Mouse (Mus musculus): Measurements from ENCODE around the gene Nt5dc2.

Gene Nt5dc2

DNA sequence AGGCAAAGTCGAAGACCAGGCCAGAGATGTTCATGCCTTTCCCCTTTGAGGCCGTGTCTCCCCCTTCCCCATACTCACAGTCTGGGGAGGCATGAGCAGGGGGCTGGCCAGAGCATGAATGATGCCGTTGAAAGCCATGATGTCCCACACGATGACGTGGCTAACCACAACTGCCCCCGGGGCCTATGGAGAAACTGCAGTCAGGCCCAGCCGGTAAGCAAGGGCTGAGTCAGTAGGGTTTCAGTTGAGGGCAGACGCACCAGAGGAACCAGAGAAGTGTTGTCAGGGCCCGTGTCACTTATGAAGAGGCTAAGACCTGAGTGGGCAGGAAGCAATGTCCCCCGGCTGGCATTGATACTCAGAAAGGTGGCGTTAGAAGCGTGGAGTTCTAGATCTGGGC lies 8.8 kb downstream of the Nt5dc2 start:
- no peak for TF ChIP-seq GATA4 (IDR thresholded peaks at IDR 0.05; ENCODE audit: insufficient replicate concordance, low read length)

DNA sequence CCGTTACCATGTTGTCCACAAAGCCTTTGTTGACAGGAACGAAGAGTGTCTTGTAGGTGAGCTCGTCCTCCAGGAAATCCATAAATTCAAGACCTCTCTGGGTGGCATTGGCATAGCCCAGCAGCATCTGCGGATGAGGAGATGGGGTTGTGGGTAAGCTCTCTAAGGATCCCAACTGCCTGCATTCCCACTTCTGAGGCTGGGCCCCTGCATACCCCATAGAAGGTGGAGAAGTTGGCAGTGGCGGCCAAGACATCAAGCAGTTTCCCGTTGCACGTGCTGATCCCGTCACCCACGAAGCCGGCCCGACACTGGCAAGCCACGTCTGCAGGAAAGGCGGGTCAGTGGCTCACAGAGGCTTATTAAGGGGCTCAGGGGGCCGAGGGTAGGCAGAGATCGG lies 9.3 kb downstream of the Nt5dc2 start:
- TF ChIP-seq GATA4 (IDR thresholded peaks at IDR 0.05; ENCODE audit: insufficient replicate concordance, low read length), result no peak

DNA sequence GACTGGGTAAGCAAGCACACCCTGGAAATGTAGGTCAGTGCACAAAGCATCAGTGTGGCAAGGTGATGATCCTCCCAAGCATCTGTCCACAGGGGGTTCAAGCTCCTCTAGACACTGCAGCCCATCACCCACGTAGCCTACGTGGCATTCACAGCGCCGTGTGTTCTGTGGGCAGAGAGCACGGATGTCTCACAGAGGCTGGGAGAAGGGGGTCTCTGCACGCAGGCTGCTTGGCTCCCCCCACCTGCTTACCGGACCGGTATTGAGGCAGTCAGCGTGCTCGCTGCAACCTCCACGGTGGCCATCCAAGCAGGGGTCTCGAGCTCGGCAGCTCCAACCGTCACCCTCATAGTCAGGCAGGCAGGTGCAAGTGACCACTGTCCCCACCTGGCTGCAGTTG lies 10.2 kb downstream of the Nt5dc2 start:
- no peak for TF ChIP-seq GATA4 (IDR thresholded peaks at IDR 0.05; ENCODE audit: insufficient replicate concordance, low read length)

DNA sequence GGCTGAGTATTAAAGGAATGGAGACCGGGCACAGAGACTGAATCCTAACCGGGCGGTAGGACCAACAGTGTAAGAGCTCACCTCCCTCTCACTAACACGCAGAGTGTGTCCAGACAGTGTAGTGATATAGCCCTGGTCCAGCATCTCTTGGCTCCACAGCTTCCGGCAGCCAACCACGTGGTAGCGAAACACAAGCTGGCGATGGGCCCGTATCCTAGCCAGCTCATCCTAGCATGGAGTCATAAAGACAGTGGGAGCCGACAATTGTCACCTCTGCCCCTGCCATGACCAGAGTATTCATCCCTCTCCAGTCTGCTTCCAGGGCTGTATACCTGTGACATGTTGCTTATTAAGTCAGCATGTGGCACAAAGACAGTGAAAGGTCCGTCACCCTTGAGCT lies 14.8 kb downstream of the Nt5dc2 start:
- no peak for TF ChIP-seq GATA4 (IDR thresholded peaks at IDR 0.05; ENCODE audit: insufficient replicate concordance, low read length)

DNA sequence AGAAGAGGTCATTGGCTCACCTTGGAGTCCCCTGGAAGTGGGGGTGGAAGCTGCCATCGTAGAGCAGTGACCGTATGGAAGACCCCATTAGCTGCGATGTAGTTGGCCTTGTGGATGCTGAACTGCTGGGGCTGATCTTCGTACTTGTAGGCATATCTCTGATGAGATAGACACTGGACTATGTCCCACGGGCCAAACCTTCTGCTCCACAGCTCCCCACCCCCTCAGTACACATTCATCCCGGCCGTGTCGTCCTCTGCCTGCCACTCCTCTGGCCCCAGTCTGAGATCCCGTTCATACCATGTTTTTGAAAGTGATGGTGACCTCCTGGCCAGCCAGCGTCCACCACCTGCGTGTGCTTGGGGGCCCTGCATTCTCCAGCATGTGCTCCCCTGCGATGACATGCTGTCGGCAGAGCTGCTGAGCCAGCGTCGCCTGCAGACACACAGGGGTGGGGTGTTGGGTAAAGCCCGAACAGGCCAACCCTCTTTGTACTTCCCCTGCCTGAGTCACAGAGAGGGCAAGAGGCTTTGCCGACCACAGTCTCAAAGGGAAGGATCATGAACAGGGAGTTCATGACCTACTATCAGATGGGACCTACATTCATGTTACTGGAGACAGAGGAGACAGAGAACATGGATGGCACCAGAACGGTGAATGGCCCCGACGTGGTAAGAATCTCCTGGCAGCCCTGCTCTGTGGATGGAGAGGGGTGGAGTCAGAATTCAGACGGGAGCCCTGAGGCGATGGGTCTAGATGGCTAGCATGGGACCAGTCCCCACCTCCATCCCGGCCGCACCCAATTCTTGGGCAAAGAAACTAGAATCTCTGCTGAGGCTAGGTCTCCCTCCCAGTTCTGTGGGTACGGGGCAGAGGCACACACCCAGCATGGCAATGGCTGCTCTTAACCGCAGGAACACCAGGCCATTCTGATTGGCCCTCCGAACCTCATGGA lies 29.6 kb downstream of the Nt5dc2 start:
- no peak for TF ChIP-seq GATA4 (IDR thresholded peaks at IDR 0.05; ENCODE audit: insufficient replicate concordance, low read length)

DNA sequence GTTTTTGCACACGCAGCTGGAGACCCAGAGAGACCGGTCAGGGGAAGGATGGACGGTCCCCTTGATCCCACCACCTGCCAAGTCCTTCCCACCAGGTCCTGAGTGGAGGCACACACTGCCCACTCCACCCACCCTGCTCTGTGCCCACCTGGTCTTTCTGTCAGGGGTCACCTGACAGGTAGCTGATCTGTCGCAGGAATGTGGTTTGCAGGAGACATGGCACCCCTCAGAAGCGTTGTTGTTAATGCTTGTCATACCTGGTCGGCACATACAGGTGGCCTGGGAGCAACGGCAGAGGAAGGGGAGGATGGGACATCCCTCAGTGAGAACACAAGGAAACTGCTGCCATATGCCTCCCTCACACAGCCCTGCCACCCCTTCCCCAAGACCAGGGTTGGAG lies 30.3 kb downstream of the Nt5dc2 start:
- TF ChIP-seq GATA4 (IDR thresholded peaks at IDR 0.05; ENCODE audit: insufficient replicate concordance, low read length), result no peak

DNA sequence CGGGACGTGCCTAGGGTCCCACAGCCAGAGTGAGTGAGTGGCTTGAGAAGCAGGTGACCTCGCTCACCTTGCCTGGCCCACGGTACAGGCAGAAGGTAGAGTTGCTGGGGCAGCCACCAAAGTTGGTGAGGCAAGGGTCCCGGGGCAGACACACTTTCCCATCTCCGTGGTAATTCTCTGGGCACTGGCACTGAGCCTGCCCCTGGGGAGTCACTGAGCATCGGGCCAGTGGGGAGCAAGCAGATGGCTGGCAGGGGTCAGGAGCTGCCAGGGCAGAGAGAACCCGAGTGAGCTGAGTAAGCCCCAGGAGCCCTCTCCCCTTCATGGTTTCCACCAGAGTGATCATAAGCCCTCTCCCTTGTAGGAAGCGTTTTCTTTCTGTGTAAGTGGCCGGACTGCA lies 30.8 kb downstream of the Nt5dc2 start:
- TF ChIP-seq GATA4 (IDR thresholded peaks at IDR 0.05; ENCODE audit: insufficient replicate concordance, low read length), result no peak

DNA sequence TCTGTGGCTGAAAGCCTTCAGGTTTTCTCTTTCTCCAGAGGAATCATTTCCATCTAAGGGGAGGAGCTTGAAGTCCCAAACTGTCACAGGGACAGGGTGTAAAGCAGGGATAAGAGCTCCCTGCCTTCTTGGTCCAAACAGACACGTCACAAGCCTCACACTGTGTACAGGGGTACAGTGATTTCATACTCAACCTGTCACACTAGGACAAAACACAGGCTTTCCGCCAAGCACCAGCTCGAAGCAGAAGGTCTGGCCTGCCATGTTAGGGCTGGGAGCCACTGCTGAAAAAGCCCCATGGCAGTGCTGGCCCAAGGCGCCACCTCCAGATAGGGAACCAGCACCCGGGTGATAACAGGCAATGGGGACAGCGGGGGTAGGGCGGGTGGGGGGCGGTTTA lies 33.2 kb downstream of the Nt5dc2 start:
- no peak for TF ChIP-seq GATA4 (IDR thresholded peaks at IDR 0.05; ENCODE audit: insufficient replicate concordance, low read length)

DNA sequence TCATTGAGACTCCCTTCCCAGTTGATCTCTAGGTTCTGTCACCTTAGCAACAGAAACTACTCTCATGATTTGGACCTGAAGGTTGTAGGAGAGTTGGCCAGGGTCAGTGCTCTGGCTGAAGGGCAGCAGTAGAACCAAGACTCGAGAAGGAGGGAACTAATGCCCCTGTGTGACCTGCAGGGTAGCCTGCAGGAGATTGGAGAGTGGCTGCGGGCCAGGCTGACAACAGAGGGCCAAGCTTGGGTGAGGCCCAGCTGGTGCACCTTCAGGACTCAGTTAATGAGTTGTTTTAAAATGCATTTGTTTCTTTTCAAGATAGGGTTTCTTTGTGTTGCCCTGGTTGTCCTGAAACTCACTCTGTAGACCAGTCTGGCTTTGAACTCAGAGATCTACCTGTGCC lies 34.2 kb downstream of the Nt5dc2 start:
- no peak for TF ChIP-seq GATA4 (IDR thresholded peaks at IDR 0.05; ENCODE audit: insufficient replicate concordance, low read length)

DNA sequence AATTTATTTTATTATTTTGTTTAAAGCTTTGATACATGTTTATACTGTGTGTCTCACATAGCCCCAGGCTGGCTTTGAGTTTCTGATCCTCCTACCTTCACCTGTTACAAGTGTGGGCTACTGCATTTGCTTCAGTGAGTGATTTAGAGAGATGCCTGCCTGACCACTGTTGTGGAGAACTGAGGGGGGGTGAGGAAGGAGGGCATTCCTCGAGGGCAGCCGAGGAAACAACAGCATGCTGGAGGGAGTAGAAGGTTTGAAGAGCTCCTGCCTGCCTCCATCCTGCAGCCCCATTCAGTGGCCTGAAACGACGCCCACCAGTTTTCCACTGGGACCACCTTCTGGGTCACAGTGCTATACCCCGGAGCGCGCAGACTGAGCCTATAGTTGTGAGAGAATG lies 34.6 kb downstream of the Nt5dc2 start:
- no peak for TF ChIP-seq GATA4 (IDR thresholded peaks at IDR 0.05; ENCODE audit: insufficient replicate concordance, low read length)

DNA sequence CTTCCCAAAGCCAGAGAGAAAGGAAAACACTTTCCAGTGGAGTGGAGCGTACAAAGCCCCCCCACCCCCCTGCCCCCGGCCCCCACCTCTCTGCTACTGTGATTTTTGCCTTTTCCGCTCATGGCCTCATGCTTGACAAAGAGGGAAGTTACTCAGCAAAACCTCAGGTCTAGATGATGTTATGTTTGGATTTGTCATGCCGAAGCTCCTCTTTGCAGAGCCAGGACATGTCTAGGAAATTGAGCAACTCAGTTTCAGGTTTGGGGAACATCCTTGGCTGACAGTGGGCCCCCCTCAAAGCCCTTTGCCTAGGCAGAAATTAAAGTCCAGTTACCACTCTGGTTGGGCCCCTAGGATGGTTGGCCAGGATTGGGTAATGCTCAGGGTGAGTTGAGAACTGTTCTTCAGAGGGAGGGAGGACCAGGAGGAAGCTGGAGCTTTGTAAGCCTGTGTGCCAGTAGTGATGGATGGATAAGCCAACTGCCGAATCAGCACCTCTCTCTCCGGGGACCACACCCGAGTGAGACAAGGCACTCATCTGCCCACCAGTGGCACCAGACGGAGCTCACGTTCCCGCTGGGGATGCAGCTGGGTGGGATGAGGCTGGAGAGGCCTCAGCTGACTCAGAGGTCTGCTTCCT lies 35.3 kb downstream of the Nt5dc2 start:
- no peak for TF ChIP-seq GATA4 (IDR thresholded peaks at IDR 0.05; ENCODE audit: insufficient replicate concordance, low read length)

DNA sequence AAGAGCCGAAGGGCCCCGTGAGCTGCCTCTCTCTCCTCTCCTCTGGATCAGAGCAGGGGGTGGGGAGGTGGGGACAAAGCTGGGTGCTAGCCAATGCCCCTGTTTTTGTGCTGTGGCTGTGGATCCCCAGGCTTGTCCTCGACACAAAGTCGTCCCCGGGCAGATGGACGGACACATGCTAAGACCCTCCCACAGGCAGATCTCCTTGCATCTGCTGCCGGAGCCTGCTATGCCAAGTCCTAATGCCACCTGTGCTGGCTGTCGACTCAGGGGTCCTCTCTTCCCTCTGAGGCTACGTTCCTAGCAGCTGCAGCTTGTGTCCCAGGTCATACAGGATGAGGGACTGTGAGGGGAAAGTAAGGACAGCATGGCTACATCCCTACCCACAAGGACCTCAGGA lies 36.0 kb downstream of the Nt5dc2 start:
- TF ChIP-seq GATA4 (IDR thresholded peaks at IDR 0.05; ENCODE audit: insufficient replicate concordance, low read length), result no peak

DNA sequence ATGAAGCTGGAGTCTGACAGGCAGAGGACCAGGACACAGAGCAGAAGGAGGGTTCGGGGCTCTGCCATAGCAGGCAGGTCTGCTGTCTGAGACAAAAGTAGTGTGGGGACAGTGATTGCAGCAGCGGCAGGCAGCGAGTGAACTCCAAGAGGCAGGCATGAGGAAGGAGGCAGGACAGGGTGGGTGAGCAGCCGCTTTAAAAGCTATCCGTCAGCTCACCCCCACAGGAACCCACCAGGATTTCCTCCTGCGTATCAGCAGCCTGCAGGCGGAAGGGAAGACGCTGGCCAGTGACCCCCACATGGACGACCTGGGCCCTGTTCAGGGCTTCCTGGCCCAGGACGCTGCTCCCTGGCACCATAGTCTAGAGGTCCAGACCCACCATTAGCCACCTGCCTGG lies 37.6 kb downstream of the Nt5dc2 start, which contains the start of gene Stab1:
TSS of gene Stab1 (minus strand) at position 217 of the 400 bp plus-strand sequence.
- TF ChIP-seq GATA4 (IDR thresholded peaks at IDR 0.05; ENCODE audit: insufficient replicate concordance, low read length), result peak; percentile 99; the same call in 1 of the 2 replicates

DNA sequence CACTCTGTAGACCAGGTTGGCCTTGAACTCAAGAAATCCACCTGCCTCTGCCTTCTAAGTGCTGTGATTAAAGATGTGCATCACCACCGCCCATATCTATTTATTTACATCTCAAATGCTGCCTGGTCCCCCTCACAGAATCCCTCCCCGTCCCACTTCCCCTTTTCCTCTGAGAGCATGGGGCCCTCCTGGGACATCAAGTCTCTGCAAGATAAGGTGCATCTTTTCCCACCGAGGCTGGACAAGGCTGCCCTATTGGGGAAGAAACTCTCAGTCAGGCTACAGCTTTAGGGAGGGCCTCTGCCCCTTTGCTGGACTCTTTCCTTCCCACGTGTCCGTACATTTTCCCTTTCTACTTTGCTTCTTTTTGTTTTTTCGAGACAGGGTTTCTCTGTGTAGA lies 38.7 kb downstream of the Nt5dc2 start:
- TF ChIP-seq GATA4 (IDR thresholded peaks at IDR 0.05; ENCODE audit: insufficient replicate concordance, low read length), result no peak

DNA sequence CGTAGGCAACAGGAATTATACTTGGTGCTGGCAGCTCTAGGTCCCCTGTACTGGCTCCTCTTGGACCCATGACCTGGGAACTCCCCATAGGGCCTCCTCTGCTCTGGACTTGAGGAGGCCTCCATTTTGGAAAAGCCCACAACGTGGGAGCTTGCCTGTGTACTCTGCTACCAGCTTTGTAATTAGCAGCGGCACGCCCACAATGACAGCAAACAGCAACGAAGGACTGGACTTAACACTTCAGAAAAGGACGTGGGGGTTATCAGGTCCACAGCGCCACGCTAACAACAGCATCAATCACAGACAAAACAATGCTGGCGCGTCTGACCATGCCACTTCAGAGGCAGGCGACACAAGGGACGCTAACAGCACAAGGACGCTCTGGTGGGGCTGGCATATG lies 40.1 kb downstream of the Nt5dc2 start:
- TF ChIP-seq GATA4 (IDR thresholded peaks at IDR 0.05; ENCODE audit: insufficient replicate concordance, low read length), result 0 out of 2 replicates have a peak, but pooled peaks have one; percentile 6

DNA sequence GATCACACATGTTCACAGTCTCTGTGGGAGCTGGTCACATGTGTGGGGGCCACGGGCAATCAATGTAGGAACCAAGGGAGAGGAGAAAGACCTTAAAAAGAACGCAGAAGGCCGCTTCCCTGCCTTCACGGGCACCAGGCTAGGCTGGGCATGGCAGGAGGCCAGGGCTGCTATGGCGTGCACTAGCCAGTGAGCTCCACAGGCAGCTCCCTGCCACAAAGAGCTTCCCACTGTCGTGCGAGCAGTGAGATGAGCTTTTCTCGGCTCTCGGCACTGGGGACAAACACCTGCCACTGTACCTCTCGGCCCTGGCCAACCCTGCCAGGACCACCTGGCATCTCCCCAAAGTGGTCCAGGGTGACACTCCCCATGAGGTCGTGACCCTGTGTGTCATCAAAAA lies 40.5 kb downstream of the Nt5dc2 start:
- no peak for TF ChIP-seq GATA4 (IDR thresholded peaks at IDR 0.05; ENCODE audit: insufficient replicate concordance, low read length)
